Mouse (Mus musculus) ES-Bruce4 (cell line): ENCODE data around the gene Dcxr. TPM values are rescaled to one million over a fixed set of nuclear protein-coding genes. Genes with fewer than 3 reads are reported as not detected.
"Not testable (repeated sequence)": the region's sequence is repeated elsewhere in the genome, so short reads cannot be mapped to it uniquely, and the experiment has no call there.

Experiments used
- H3K27ac ChIP-seq: 2 replicates; pipeline ENCODE4 v1.5.1; 2012; ENCODE audit warnings: low read length, inconsistent platforms; ENCODE audit not compliant: insufficient read depth
- H3K27me3 ChIP-seq: 2 replicates; pipeline ENCODE4 v1.6.1; 2012; ENCODE audit warnings: mild to moderate bottlenecking, low read length, inconsistent platforms; ENCODE audit not compliant: control insufficient read depth, poor library complexity, insufficient read depth, severe bottlenecking
- H3K36me3 ChIP-seq: 2 replicates; pipeline ENCODE4 v1.6.1; 2012; ENCODE audit warnings: inconsistent platforms, mild to moderate bottlenecking, low read length, moderate library complexity; ENCODE audit not compliant: control insufficient read depth, poor library complexity, insufficient read depth, severe bottlenecking
- H3K4me1 ChIP-seq: one replicate; pipeline ENCODE4 v1.8.1; 2011; ENCODE audit warnings: low read length; ENCODE audit not compliant: control insufficient read depth, insufficient read depth
- H3K4me3 ChIP-seq: 2 replicates; pipeline ENCODE4 v1.5.1; 2011; ENCODE audit warnings: low read depth, mild to moderate bottlenecking, low read length
- H3K9ac ChIP-seq: 2 replicates; pipeline ENCODE4 v1.6.1; 2012; ENCODE audit warnings: low read depth, mild to moderate bottlenecking, inconsistent platforms; ENCODE audit not compliant: poor library complexity, severe bottlenecking
- H3K9me3 ChIP-seq: replicated peaks from 2 replicates; pipeline ENCODE4 v1.6.1; 2012; ENCODE audit warnings: mild to moderate bottlenecking, low read length, inconsistent platforms; ENCODE audit not compliant: control insufficient read depth, poor library complexity, insufficient read depth, severe bottlenecking
- CTCF ChIP-seq: IDR thresholded peaks from one replicate; pipeline ENCODE4 v1.8.1; 2011; ENCODE audit warnings: low read depth, low read length
- EP300 ChIP-seq: IDR thresholded peaks from 2 replicates; pipeline ENCODE4 v1.6.1; 2011; ENCODE audit warnings: low read depth, low read length; ENCODE audit not compliant: insufficient read depth
- POLR2A ChIP-seq: IDR thresholded peaks from one replicate; pipeline ENCODE4 v1.8.1; 2011; ENCODE audit warnings: low read length; ENCODE audit not compliant: insufficient read depth
- polyA plus RNA-seq: library from polyadenylated mRNA; stranded (reverse); fragments of >200 nt; gene quantifications from 2 replicates; pipeline ENCODE4 v1.2.4, GENCODE M21; 2011; ENCODE audit warnings: low read depth; ENCODE audit not compliant: missing spikeins, insufficient read depth, insufficient read length

Gene Dcxr
- polyA plus RNA-seq, 1 experiment, result 54.3 TPM

DNA sequence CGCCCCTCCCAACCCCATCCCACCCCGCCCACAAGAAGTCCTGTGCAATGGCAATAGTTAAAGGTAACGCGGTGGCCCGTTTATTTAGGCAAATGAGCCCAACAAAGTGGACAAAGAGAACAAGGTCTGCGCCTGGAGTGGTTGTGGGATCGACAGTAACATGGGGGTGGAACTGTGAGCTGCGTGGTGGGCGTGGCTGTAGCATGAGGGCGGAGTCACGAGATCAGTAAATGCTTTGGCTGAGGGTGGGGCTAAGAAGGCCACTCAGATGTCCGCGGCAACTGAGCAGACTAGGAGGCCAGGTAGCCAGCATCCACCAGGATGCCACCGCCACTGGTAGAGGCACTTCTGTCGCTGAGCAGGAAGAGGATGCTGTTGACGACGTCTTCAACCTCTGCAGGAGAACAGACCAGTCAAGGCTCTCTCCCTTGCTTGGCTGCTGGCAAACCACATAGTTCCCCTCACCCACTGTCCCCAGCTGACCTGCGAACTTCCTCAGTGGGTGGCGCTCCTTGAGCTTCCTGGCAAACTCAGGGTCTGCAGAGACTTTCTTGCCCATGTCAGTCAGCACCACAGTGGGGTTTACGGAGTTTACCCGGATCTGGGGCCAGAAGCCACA lies 2.5 kb upstream of the Dcxr start:
- H3K4me1 ChIP-seq, H3K9me3 ChIP-seq, H3K27me3 ChIP-seq, H3K27ac ChIP-seq, H3K36me3 ChIP-seq: not testable (repeated sequence)
- Histone ChIP-seq H3K4me3 (peak overlapping the region; percentile 14; the same call in 1 of the 2 replicates), H3K9ac (peak overlapping the region; percentile 17; the same call in 1 of the 2 replicates)
- TF ChIP-seq EP300, result 0 out of 2 replicates have a peak, but pooled peaks have one; percentile 37

DNA sequence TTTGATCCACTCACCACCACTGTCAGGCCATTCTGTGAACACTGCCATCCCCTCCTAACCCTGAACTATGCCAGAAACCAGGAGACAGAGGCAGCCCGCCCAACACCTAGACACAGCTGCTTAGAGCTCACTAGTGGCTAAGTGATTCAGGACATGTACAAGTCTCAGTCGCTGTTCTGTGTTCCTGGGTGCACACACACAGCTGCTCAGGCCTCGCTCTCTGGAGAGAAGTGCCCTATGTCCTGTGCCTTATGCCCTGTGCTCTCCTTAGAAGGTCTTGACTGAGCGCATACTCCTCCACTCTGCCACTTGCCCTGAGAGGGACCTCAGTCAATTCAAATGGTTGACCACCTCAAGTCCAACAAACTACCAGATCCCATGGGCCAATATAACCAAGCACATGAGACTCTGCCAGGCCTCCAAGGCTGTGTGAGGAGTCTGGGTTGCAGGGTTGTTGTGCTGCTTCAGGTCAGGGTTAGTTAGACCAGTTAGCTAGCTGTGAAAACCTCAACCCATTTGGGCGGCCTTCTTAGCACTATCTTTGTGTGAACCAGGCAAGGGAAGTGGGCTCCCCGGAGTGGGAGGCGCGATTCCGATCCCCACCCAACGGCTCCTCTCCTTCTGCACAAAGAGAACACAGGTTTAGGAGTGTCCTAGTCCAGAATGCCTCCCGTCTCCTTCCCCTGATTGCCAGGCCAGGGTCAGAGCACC lies 1.6 kb upstream of the Dcxr start:
- H3K27me3 ChIP-seq, result no peaks in the 10 kb centered on the region
- TF ChIP-seq CTCF (no peak), EP300 (no peak), POLR2A (no peak)
- peak overlapping the region; percentile 14 for H3K4me3 ChIP-seq
- no peak overlapping the region for H3K27ac ChIP-seq
- peaks cover 2% of the 10 kb centered on the region for H3K4me1 ChIP-seq
- H3K9ac ChIP-seq, result peak overlapping the region; percentile 17; the same call in 1 of the 2 replicates
- no peaks in the 10 kb centered on the region for H3K9me3 ChIP-seq
- H3K36me3 ChIP-seq, result peaks cover 9% of the 10 kb centered on the region

DNA sequence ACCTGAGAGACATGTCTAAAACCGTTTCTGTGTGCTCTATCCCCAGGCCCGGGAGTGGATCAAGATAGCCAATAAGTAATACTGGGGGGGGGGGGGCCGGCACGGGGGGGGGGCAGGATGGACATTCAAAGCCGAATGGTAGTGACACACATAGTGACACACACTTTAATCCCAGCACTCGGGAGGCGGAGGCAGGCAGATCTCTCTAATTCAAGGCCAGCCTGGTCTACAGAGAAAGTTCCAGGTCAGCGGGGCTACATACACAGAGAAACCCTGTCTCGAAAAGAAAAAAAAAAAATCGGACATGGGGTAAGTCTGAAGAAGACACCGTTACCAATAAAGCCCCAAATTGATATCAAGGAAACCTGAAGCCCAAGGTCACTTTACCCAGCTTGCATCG lies 483 bp upstream of the Dcxr start:
- H3K9me3 ChIP-seq, result no peaks in the 10 kb centered on the region
- peaks cover 9% of the 10 kb centered on the region for H3K36me3 ChIP-seq
- no peak for TF ChIP-seq POLR2A
- TF ChIP-seq CTCF, result no peak
- no peak for TF ChIP-seq EP300
- no peaks in the 10 kb centered on the region for H3K27me3 ChIP-seq
- no peak overlapping the region for H3K9ac ChIP-seq
- peaks cover 2% of the 10 kb centered on the region for H3K4me1 ChIP-seq
- H3K27ac ChIP-seq, result no peak overlapping the region
- no peak overlapping the region for H3K4me3 ChIP-seq

DNA sequence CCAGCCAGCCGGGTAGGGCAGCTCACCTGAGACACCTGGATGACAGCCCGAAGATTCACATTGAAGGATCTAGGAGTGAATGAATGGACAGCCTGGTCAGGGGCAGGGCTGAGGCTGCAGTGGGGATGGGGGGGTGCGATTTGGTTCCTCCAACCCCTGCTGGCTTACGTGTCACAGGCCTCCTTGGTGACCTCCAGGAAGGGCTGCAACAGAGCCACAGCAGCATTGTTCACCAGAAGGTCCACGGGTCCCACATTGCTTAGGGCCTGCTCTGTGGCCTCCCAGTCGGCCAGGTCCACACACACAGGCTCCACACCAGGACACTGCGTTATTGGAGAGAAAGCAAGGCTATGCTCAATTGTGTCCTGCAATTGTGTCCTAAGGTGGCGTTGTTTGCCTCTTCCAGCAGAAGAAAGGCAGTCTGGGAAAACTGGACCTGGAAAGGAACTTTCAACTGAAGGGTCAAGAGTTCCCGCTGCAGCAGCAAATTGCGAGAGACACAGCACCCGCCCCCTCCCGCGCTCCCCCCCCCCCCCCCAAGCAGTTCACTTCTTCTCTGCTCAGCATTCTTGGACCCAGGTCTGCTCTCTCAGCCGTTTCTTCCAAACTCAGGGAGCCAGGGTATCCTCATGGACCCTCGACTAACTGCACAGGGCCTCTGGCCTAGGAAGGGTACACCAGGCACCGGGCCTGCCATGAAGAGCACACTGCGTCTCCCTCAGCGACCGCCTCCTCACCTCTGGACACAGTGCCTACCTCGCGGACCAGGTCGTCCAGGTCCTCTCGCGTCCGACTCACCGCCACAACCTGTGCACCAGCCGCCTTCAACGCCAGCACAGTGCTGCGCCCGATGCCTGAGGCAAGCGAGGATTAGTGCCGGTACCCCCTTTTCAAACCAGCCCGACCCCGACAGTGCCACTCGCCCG lies 575 bp downstream of the Dcxr start:
- H3K27me3 ChIP-seq, result no peaks in the 10 kb centered on the region
- H3K27ac ChIP-seq, result no peak overlapping the region
- TF ChIP-seq CTCF, result no peak
- no peak for TF ChIP-seq POLR2A
- no peak for TF ChIP-seq EP300
- peaks cover 2% of the 10 kb centered on the region for H3K4me1 ChIP-seq
- peak overlapping the region; percentile 79 for H3K4me3 ChIP-seq
- H3K9ac ChIP-seq, result peak overlapping the region; percentile 43
- no peaks in the 10 kb centered on the region for H3K9me3 ChIP-seq
- H3K36me3 ChIP-seq, result peaks cover 9% of the 10 kb centered on the region

DNA sequence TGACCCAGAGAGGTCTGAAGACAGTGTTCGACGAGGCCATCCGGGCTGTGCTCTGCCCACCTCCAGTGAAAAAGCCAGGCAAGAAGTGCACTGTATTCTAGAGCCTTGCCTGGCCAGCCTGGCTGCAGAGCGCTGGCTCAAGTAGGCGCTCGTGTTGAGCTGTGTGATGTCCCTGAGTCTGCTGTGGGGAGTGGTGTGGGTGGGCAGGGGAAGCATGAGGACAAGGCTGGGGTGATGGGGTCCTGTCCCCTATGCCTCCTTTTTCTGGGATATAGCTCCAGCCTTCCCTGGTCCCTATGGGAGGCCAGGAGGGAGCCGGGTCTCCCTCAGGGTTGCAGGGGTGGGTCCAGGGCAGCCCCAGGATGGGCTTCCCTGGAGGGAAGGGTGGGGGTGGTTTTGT lies 3.6 kb downstream of the Dcxr start:
- no peak overlapping the region for H3K4me3 ChIP-seq
- TF ChIP-seq EP300 (no peak), CTCF (no peak), POLR2A (no peak)
- no peak overlapping the region for H3K27ac ChIP-seq
- H3K36me3 ChIP-seq, result peaks cover 9% of the 10 kb centered on the region
- H3K27me3 ChIP-seq, result no peaks in the 10 kb centered on the region
- H3K9me3 ChIP-seq, result no peaks in the 10 kb centered on the region
- no peak overlapping the region for H3K9ac ChIP-seq
- H3K4me1 ChIP-seq, result no peaks in the 10 kb centered on the region
